Mouse (Mus musculus) midbrain, embryonic 10.5 days (tissue): ENCODE results near the gene Rims1. TPM values are rescaled to one million over a fixed set of nuclear protein-coding genes. Genes with fewer than 3 reads are reported as not detected.

ENCODE experiments used
- DNase-seq: peaks from one replicate; pipeline ENCODE4 v3.0.0-alpha.2; 2017; ENCODE audit warnings: low spot score
- H3K27ac ChIP-seq: fragments of 300-500 bp; sonication (generic); replicated peaks from 2 replicates; pipeline ENCODE4 v1.5.1; 2016; ENCODE audit warnings: mild to moderate bottlenecking
- H3K27me3 ChIP-seq: fragments of 300-500 bp; sonication (generic); 2 replicates; pipeline ENCODE4 v1.6.1; 2016; ENCODE audit warnings: low read depth, mild to moderate bottlenecking; ENCODE audit not compliant: poor library complexity, severe bottlenecking
- H3K36me3 ChIP-seq: fragments of 300-500 bp; sonication (generic); 2 replicates; pipeline ENCODE4 v1.6.1; 2016; ENCODE audit warnings: mild to moderate bottlenecking, moderate library complexity
- H3K4me1 ChIP-seq: fragments of 300-500 bp; sonication (generic); 2 replicates; pipeline ENCODE4 v1.6.1; 2016
- H3K4me3 ChIP-seq: fragments of 300-500 bp; sonication (generic); 2 replicates; pipeline ENCODE4 v1.5.1; 2016; ENCODE audit warnings: mild to moderate bottlenecking, moderate library complexity
- H3K9me3 ChIP-seq: fragments of 300-500 bp; sonication (generic); replicated peaks from 2 replicates; pipeline ENCODE4 v1.6.1; 2016; ENCODE audit warnings: mild to moderate bottlenecking
- WGBS: fragments of 180-500 bp; shearing (Covaris S2); methylation state at CpG from one replicate; pipeline ENCODE4 v1.1.7; 2016; 5-methylcytosine and 5-hydroxymethylcytosine counted together
- polyA plus RNA-seq: library from polyadenylated mRNA; unstranded; fragments of >200 nt; fragmentation: Nextera tagmentation; extraction: Ambion mirVana; gene quantifications from 2 replicates; pipeline ENCODE4 v1.2.1, GENCODE M21; 2016

Gene Rims1
- polyA plus RNA-seq, 1 experiment from 2014 or later = 1.2 TPM

- Histone ChIP-seq H3K27ac (no peak overlapping the region), H3K4me1 (no peaks in the 10 kb centered on the region), H3K4me3 (no peak overlapping the region), H3K9me3 (no peaks in the 10 kb centered on the region), H3K36me3 (no peaks in the 10 kb centered on the region), H3K27me3 (no peaks in the 10 kb centered on the region)
- DNase-seq = no peak
- 80% methylated on average over 2 of the region's 2 CpGs for WGBS
Measured at GRCm38 (mm10) chr1:22286807-22287206, 519.0 kb downstream of the Rims1 start.

- H3K27me3 ChIP-seq = no peaks in the 10 kb centered on the region
- WGBS = 92% methylated on average over 1 of the region's 1 CpGs
- H3K4me3 ChIP-seq = no peak overlapping the region
- no peaks in the 10 kb centered on the region for H3K4me1 ChIP-seq
- no peak overlapping the region for H3K27ac ChIP-seq
- H3K36me3 ChIP-seq = no peaks in the 10 kb centered on the region
- no peaks in the 10 kb centered on the region for H3K9me3 ChIP-seq
- DNase-seq = no peak
Measured at GRCm38 (mm10) chr1:22279954-22280353, 525.8 kb downstream of the Rims1 start.

GRCm38 (mm10) chr1:22274081-22274480 lies 531.7 kb downstream of the Rims1 start:
- 70% methylated on average over 2 of the region's 2 CpGs for WGBS
- H3K9me3 ChIP-seq = no peaks in the 10 kb centered on the region
- no peaks in the 10 kb centered on the region for H3K36me3 ChIP-seq
- DNase-seq = no peak
- no peak overlapping the region for H3K4me3 ChIP-seq
- no peaks in the 10 kb centered on the region for H3K4me1 ChIP-seq
- H3K27ac ChIP-seq = no peak overlapping the region
- H3K27me3 ChIP-seq = no peaks in the 10 kb centered on the region

GRCm38 (mm10) chr1:22270131-22270530 lies 535.7 kb downstream of the Rims1 start:
- no peak for DNase-seq
- Histone ChIP-seq H3K9me3 (no peaks in the 10 kb centered on the region), H3K4me3 (no peak overlapping the region), H3K27me3 (no peaks in the 10 kb centered on the region), H3K27ac (no peak overlapping the region), H3K36me3 (no peaks in the 10 kb centered on the region), H3K4me1 (peaks cover 11% of the 10 kb centered on the region)
- WGBS = 64% methylated on average over 5 of the region's 5 CpGs

- no peak overlapping the region for H3K27ac ChIP-seq
- no peak overlapping the region for H3K4me3 ChIP-seq
- H3K4me1 ChIP-seq = peaks cover 11% of the 10 kb centered on the region
- H3K36me3 ChIP-seq = no peaks in the 10 kb centered on the region
- DNase-seq = peak; percentile 74
- H3K27me3 ChIP-seq = no peaks in the 10 kb centered on the region
- 45% methylated on average over 15 of the region's 15 CpGs for WGBS
- no peaks in the 10 kb centered on the region for H3K9me3 ChIP-seq
Measured at GRCm38 (mm10) chr1:22268581-22269359, 537.0 kb downstream of the Rims1 start.

- Histone ChIP-seq H3K27ac (no peak overlapping the region), H3K36me3 (no peaks in the 10 kb centered on the region), H3K27me3 (no peaks in the 10 kb centered on the region), H3K4me3 (no peak overlapping the region), H3K4me1 (peaks cover 14% of the 10 kb centered on the region), H3K9me3 (no peaks in the 10 kb centered on the region)
- DNase-seq = peak; percentile 48
- 43% methylated on average over 10 of the region's 10 CpGs for WGBS
Measured at GRCm38 (mm10) chr1:22266491-22266890, 539.3 kb downstream of the Rims1 start.

GRCm38 (mm10) chr1:22265528-22265927 lies 540.3 kb downstream of the Rims1 start:
- Histone ChIP-seq H3K9me3 (no peaks in the 10 kb centered on the region), H3K27me3 (no peaks in the 10 kb centered on the region), H3K4me1 (peaks cover 14% of the 10 kb centered on the region), H3K27ac (no peak overlapping the region), H3K36me3 (no peaks in the 10 kb centered on the region), H3K4me3 (no peak overlapping the region)
- 68% methylated on average over 3 of the region's 3 CpGs for WGBS
- no peak for DNase-seq

- DNase-seq = no peak
- Histone ChIP-seq H3K27ac (no peak overlapping the region), H3K4me3 (no peak overlapping the region), H3K4me1 (peaks cover 14% of the 10 kb centered on the region), H3K27me3 (no peaks in the 10 kb centered on the region), H3K9me3 (no peaks in the 10 kb centered on the region), H3K36me3 (no peaks in the 10 kb centered on the region)
- 71% methylated on average over 6 of the region's 6 CpGs for WGBS
Measured at GRCm38 (mm10) chr1:22262169-22262950, 543.4 kb downstream of the Rims1 start.

- H3K9me3 ChIP-seq = no peaks in the 10 kb centered on the region
- WGBS = 88% methylated on average over 4 of the region's 4 CpGs
- DNase-seq = no peak
- H3K4me3 ChIP-seq = no peak overlapping the region
- H3K27ac ChIP-seq = no peak overlapping the region
- no peaks in the 10 kb centered on the region for H3K27me3 ChIP-seq
- no peaks in the 10 kb centered on the region for H3K36me3 ChIP-seq
- H3K4me1 ChIP-seq = peaks cover 11% of the 10 kb centered on the region
Measured at GRCm38 (mm10) chr1:22261702-22262101, 544.1 kb downstream of the Rims1 start.

GRCm38 (mm10) chr1:22260291-22260690 lies 545.5 kb downstream of the Rims1 start:
- no peak overlapping the region for H3K27ac ChIP-seq
- 0 out of 2 replicates have a peak, but pooled peaks cover 3% of the 10 kb centered on the region for H3K4me1 ChIP-seq
- no peaks in the 10 kb centered on the region for H3K36me3 ChIP-seq
- H3K4me3 ChIP-seq = no peak overlapping the region
- WGBS = 95% methylated on average over 2 of the region's 2 CpGs
- DNase-seq = no peak
- H3K27me3 ChIP-seq = no peaks in the 10 kb centered on the region
- H3K9me3 ChIP-seq = no peaks in the 10 kb centered on the region

- Histone ChIP-seq H3K4me1 (0 out of 2 replicates have a peak, but pooled peaks cover 3% of the 10 kb centered on the region), H3K4me3 (no peak overlapping the region), H3K27ac (no peak overlapping the region), H3K27me3 (no peaks in the 10 kb centered on the region), H3K36me3 (no peaks in the 10 kb centered on the region), H3K9me3 (no peaks in the 10 kb centered on the region)
- WGBS = 82% methylated on average over 4 of the region's 4 CpGs
- DNase-seq = no peak
Measured at GRCm38 (mm10) chr1:22258356-22258755, 547.4 kb downstream of the Rims1 start.

- no peaks in the 10 kb centered on the region for H3K9me3 ChIP-seq
- 87% methylated on average over 2 of the region's 2 CpGs for WGBS
- no peak overlapping the region for H3K27ac ChIP-seq
Measured at GRCm38 (mm10) chr1:22254278-22254677, 551.5 kb downstream of the Rims1 start.

GRCm38 (mm10) chr1:22252873-22253272 lies 552.9 kb downstream of the Rims1 start:
- no peaks in the 10 kb centered on the region for H3K27me3 ChIP-seq

More at GRCm38 (mm10) chr1:22254278-22254677, 551.5 kb downstream of the Rims1 start:
- Histone ChIP-seq H3K4me3 (no peak overlapping the region), H3K36me3 (no peaks in the 10 kb centered on the region), H3K4me1 (no peaks in the 10 kb centered on the region), H3K27me3 (no peaks in the 10 kb centered on the region)
- no peak for DNase-seq

More at GRCm38 (mm10) chr1:22252873-22253272, 552.9 kb downstream of the Rims1 start:
- H3K9me3 ChIP-seq = no peaks in the 10 kb centered on the region
- no peak overlapping the region for H3K27ac ChIP-seq
- no peak overlapping the region for H3K4me3 ChIP-seq
- no peaks in the 10 kb centered on the region for H3K36me3 ChIP-seq
- DNase-seq = no peak
- H3K4me1 ChIP-seq = no peaks in the 10 kb centered on the region
